ENCODE assay signal across 22 mouse cellular contexts in genomic region chr13:41819484-41819883, GRCm38 (mm10). TPM values are rescaled to one million over a fixed set of nuclear protein-coding genes. Genes with fewer than 3 reads are reported as not detected.
DNase-seq lines count a peak whose midpoint lies in the region; ATAC-seq and TF ChIP-seq lines count a peak whose summit lies in the region.
"Had no signal": no experiment of that assay in that cellular context is flagged by ENCODE, and none has a peak within 500 bp of the region (broad histone marks: within the 10 kb centered on the region; RNA-seq: fewer than 3 reads in every experiment).

No protein-coding gene starts in this region.

- no peak for DNase-seq in liver, postnatal 0 days
- no peak for DNase-seq in liver
- no peak for DNase-seq in retina, postnatal 1 day
- no peak for DNase-seq in right cerebral cortex, adult 18-20 months
- DNase-seq: adrenal gland, postnatal 14 days; cerebellum, adult 8-10 months; gastrocnemius, postnatal 25 days; kidney, adult 18-20 months; kidney, postnatal 10 days; thymus, postnatal 4 days had no signal

- TF ChIP-seq CTCF in liver, postnatal 0 days (IDR thresholded peaks at IDR 0.05; ENCODE audit: low read depth): no peak
- TF ChIP-seq CTCF in bone marrow, adult 2 months (IDR thresholded peaks at IDR 0.05; ENCODE audit: control insufficient read depth, insufficient read depth, low read length): no peak

- no peak overlapping the region for H3K9ac ChIP-seq in liver, postnatal 0 days (replicated peaks)
- H3K9ac ChIP-seq: embryonic facial prominence, embryonic 12.5 days; midbrain, embryonic 13.5 days; neural tube, embryonic 15.5 days had no signal

- H3K27ac ChIP-seq in liver, postnatal 0 days (ENCODE audit: low read depth): peak overlapping the region; percentile 22; the same call in 1 of the 2 replicates
- H3K27ac ChIP-seq in bone marrow, adult 2 months (ENCODE audit: control insufficient read depth, insufficient read depth, low read depth, low read length, poor library complexity): peak overlapping the region; percentile 42; the same call in 1 of the 2 replicates
- peak overlapping the region; percentile 59; the same call in 1 of the 2 replicates for H3K27ac ChIP-seq in brown adipose tissue, adult 24 weeks (replicated peaks; ENCODE audit: low read depth, low read length)
- H3K27ac ChIP-seq: embryonic facial prominence, embryonic 12.5 days; hindbrain, embryonic 10.5 days; midbrain, embryonic 13.5 days; neural tube, embryonic 15.5 days had no signal

- no peaks in the 10 kb centered on the region for H3K27me3 ChIP-seq in liver, postnatal 0 days (ENCODE audit: insufficient read depth, low read length)
- H3K27me3 ChIP-seq: embryonic facial prominence, embryonic 12.5 days; midbrain, embryonic 13.5 days; neural tube, embryonic 15.5 days had no signal

- H3K36me3 ChIP-seq in liver, postnatal 0 days (replicated peaks; ENCODE audit: insufficient read depth, low read length): no peaks in the 10 kb centered on the region
- H3K36me3 ChIP-seq: embryonic facial prominence, embryonic 12.5 days; G1E; hindbrain, embryonic 10.5 days; midbrain, embryonic 13.5 days; neural tube, embryonic 15.5 days had no signal

- H3K4me1 ChIP-seq in liver, postnatal 0 days (ENCODE audit: insufficient read depth): no peaks in the 10 kb centered on the region
- peaks cover 4% of the 10 kb centered on the region for H3K4me1 ChIP-seq in bone marrow, adult 2 months (ENCODE audit: control insufficient read depth, insufficient read depth, low read length)
- peaks cover 3% of the 10 kb centered on the region; the same call in 1 of the 2 replicates for H3K4me1 ChIP-seq in brown adipose tissue, adult 24 weeks (ENCODE audit: control insufficient read depth, insufficient read depth, insufficient read length, low read length)
- H3K4me1 ChIP-seq: embryonic facial prominence, embryonic 12.5 days; hindbrain, embryonic 10.5 days; midbrain, embryonic 13.5 days had no signal

- no peak overlapping the region for H3K4me3 ChIP-seq in liver, postnatal 0 days (ENCODE audit: low read depth, low read length)
- no peak overlapping the region for H3K4me3 ChIP-seq in bone marrow, adult 2 months (replicated peaks; ENCODE audit: control insufficient read depth, low read depth, low read length)
- no peak overlapping the region for H3K4me3 ChIP-seq in brown adipose tissue, adult 24 weeks (ENCODE audit: insufficient read depth, low read depth, low read length)
- H3K4me3 ChIP-seq: embryonic facial prominence, embryonic 12.5 days; hindbrain, embryonic 10.5 days; midbrain, embryonic 13.5 days; myocyte; neural tube, embryonic 15.5 days had no signal

- 59% methylated on average over 4 of the region's 4 CpGs for WGBS in liver, postnatal 0 days (ENCODE audit: insufficient replicate concordance)
- WGBS in bone marrow, adult 2 months: 60% methylated on average over 4 of the region's 4 CpGs

- no peaks in the 10 kb centered on the region for H3K9me3 ChIP-seq in liver, postnatal 0 days (ENCODE audit: low read length)
- H3K9me3 ChIP-seq: embryonic facial prominence, embryonic 12.5 days; G1E; hindbrain, embryonic 10.5 days; midbrain, embryonic 13.5 days; neural tube, embryonic 15.5 days had no signal

- no peak for ATAC-seq in liver, postnatal 0 days
- ATAC-seq in megakaryocyte progenitor cell, adult 5-6 weeks (replicated peaks; ENCODE audit: poor library complexity): peak; percentile 87
- ATAC-seq: activated CD4-positive, CD25-positive, alpha-beta regulatory T cell, adult 4 months; midbrain, embryonic 13.5 days had no signal

- no peak overlapping the region for H3K4me2 ChIP-seq in liver, postnatal 0 days (ENCODE audit: low read depth, low read length)
- H3K4me2 ChIP-seq: embryonic facial prominence, embryonic 12.5 days; midbrain, embryonic 13.5 days; neural tube, embryonic 15.5 days had no signal

- no peak for TF ChIP-seq POLR2A in bone marrow, adult 2 months (IDR thresholded peaks at IDR 0.05; ENCODE audit: borderline replicate concordance, control insufficient read depth, low read depth, low read length)

- no peak for TF ChIP-seq EP300 in liver, postnatal 0 days (IDR thresholded peaks at IDR 0.05; ENCODE audit: low read depth)

RNA-seq across cellular contexts. Expression of gene Adtrp, which starts 28.0 kb away (rescaled TPM):
- 94.2 and 94.5 TPM in 2 replicates for polyA plus RNA-seq in liver, postnatal 0 days (2015; fragmentation: Nextera tagmentation; extraction: Ambion mirVana)
- 3.1 and 11.7 TPM in 2 replicates for polyA plus RNA-seq in bone marrow, adult 2 months (2011; ENCODE audit: insufficient read depth, insufficient read length, low replicate concordance, missing spikeins)
- 103 and 115 TPM in 2 replicates for polyA plus RNA-seq in brown adipose tissue, adult 24 weeks (2012; ENCODE audit: insufficient read depth, insufficient read length, missing spikeins)
- total RNA-seq in megakaryocyte progenitor cell, adult 5-6 weeks (2015): 0.91 and 1.4 TPM in 2 replicates
- total RNA-seq in megakaryocyte progenitor cell, adult 5-6 weeks (2017): 0.74 and 2.1 TPM in 2 replicates
- total RNA-seq: G1E had no signal
- polyA plus RNA-seq: forebrain, embryonic 14.5 days; G1E; heart, embryonic 16.5 days; hindbrain, embryonic 10.5 days; midbrain, embryonic 13.5 days; myocyte had no signal
